Mouse (Mus musculus) midbrain, postnatal 0 days (tissue): ENCODE measurements around the gene Fryl. TPM values are rescaled to one million over a fixed set of nuclear protein-coding genes. Genes with fewer than 3 reads are reported as not detected.

ENCODE experiments used
- ATAC-seq: fragments of 200-750 bp; cut with Nextera tagmentation; 2 replicates; pipeline ENCODE4 v1.8.0; 2017; ENCODE audit warnings: moderate number of reproducible peaks, mild to moderate bottlenecking, moderate TSS enrichment, moderate library complexity; ENCODE audit not compliant: low FRiP score
- DNase-seq: peaks from one replicate; pipeline ENCODE4 v3.0.0-alpha.2; 2015; ENCODE audit warnings: low spot score
- H3K27ac ChIP-seq: fragments of 300-500 bp; sonication (generic); 2 replicates; pipeline ENCODE4 v1.5.1; 2014; ENCODE audit warnings: low read depth, mild to moderate bottlenecking, low read length, mixed read lengths
- H3K27me3 ChIP-seq: fragments of 300-500 bp; sonication (generic); 2 replicates; pipeline ENCODE4 v1.6.1; 2014; ENCODE audit warnings: low read length, control low read depth, mixed read lengths; ENCODE audit not compliant: insufficient read depth
- H3K36me3 ChIP-seq: fragments of 300-500 bp; sonication (generic); 2 replicates; pipeline ENCODE4 v1.6.1; 2014; ENCODE audit warnings: low read length, control low read depth, mixed read lengths; ENCODE audit not compliant: insufficient read depth
- H3K4me1 ChIP-seq: fragments of 300-500 bp; sonication (generic); 2 replicates; pipeline ENCODE4 v1.6.1; 2014; ENCODE audit warnings: mild to moderate bottlenecking, control low read depth, antibody characterized with exemption, low read length, mixed read lengths; ENCODE audit not compliant: insufficient read depth
- H3K4me2 ChIP-seq: fragments of 300-500 bp; sonication (generic); 2 replicates; pipeline ENCODE4 v1.6.1; 2014; ENCODE audit warnings: low read depth, mild to moderate bottlenecking, low read length, mixed read lengths; ENCODE audit not compliant: poor library complexity, severe bottlenecking
- H3K4me3 ChIP-seq: fragments of 300-500 bp; sonication (generic); 2 replicates; pipeline ENCODE4 v1.5.1; 2014; ENCODE audit warnings: low read depth, mild to moderate bottlenecking, low read length, moderate library complexity
- H3K9ac ChIP-seq: fragments of 300-500 bp; sonication (generic); replicated peaks from 2 replicates; pipeline ENCODE4 v1.6.1; 2014; ENCODE audit warnings: mild to moderate bottlenecking, low read length, moderate library complexity, mixed read lengths; ENCODE audit not compliant: poor library complexity, severe bottlenecking
- H3K9me3 ChIP-seq: fragments of 300-500 bp; sonication (generic); 2 replicates; pipeline ENCODE4 v1.6.1; 2016; ENCODE audit warnings: low read length, control low read depth
- CTCF ChIP-seq: IDR thresholded peaks from 2 replicates; pipeline ENCODE4 v1.5.1; 2016; ENCODE audit warnings: antibody characterized with exemption, mild to moderate bottlenecking
- WGBS: fragments of 180-500 bp; shearing (Covaris S2); extraction: QIAGEN DNeasy Blood & Tissue Kit; methylation state at CpG from one replicate; pipeline ENCODE4 v1.1.7; 2014; 5-methylcytosine and 5-hydroxymethylcytosine counted together
- polyA plus RNA-seq: library from polyadenylated mRNA; unstranded; fragments of >200 nt; fragmentation: Nextera tagmentation; extraction: Ambion mirVana; gene quantifications from 2 replicates; pipeline ENCODE4 v1.2.1, GENCODE M21; 2015
- total RNA-seq: library from RNA; depleted of rRNA; stranded (reverse); fragments of >200 nt; gene quantifications from 2 replicates; pipeline ENCODE4 v1.2.3, GENCODE M21; 2014

Fryl gene
- total and polyA plus RNA-seq, 2 experiments from 2014 or later = 23.8 to 52.8 TPM

GRCm38 (mm10) chr5:73279732-73280566 lies 23.5 kb upstream of the Fryl start:
- WGBS = 55% methylated on average over 4 of the region's 4 CpGs
- no peak overlapping the region for H3K9ac ChIP-seq
- H3K4me1 ChIP-seq = no peaks in the 10 kb centered on the region
- peak overlapping the region; percentile 34; the same call in 1 of the 2 replicates for H3K27ac ChIP-seq
- no peak for DNase-seq
- H3K27me3 ChIP-seq = no peaks in the 10 kb centered on the region
- H3K4me3 ChIP-seq = no peak overlapping the region
- no peaks in the 10 kb centered on the region for H3K9me3 ChIP-seq
- H3K4me2 ChIP-seq = no peak overlapping the region
- TF ChIP-seq CTCF = no peak
- H3K36me3 ChIP-seq = no peaks in the 10 kb centered on the region
- ATAC-seq = no peak

DNA sequence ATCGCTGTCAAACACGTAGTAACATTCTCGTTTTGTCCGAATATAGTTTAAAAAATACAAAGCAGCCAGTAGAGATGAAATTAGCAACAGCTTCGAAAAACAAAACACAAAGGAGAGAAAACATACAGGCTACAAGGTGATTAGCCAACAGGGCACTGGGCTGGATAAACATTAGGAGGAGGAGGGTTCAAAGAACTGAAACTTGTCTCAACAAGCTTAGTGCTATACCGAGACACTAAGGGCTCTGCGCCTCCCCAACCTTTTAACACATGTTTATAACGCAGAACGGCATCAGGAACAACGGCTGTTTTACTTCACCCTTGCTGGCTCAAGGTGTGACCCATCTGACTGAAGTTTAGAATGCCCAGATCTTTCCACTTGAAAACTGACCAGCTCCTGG lies 22.8 kb upstream of the Fryl start:
- Histone ChIP-seq H3K9me3 (no peaks in the 10 kb centered on the region), H3K36me3 (no peaks in the 10 kb centered on the region), H3K4me3 (no peak overlapping the region), H3K27me3 (no peaks in the 10 kb centered on the region), H3K9ac (no peak overlapping the region), H3K27ac (no peak overlapping the region), H3K4me2 (no peak overlapping the region), H3K4me1 (no peaks in the 10 kb centered on the region)
- 74% methylated on average over 10 of the region's 10 CpGs for WGBS
- no peak for DNase-seq
- no peak for ATAC-seq
- no peak for TF ChIP-seq CTCF

DNA sequence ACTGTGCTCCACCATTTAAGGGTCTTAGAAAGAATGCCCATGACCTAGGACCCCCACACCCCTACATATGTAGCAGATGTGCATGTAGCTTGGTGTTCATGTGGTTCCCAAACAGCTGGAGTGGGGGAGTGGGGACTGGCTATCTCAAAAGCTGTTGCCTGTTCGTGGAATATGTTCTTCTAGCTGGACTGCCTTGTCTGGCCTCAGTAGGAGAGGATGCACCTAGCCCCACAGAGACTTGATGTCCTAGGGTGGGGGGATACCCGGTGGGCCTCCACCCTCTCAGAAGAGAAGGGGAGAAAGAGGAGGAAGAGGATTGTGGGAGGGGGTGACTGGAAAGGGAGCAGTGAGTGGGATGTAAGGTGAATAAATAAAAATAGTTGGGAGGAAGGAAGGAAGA lies 18.5 kb upstream of the Fryl start:
- Histone ChIP-seq H3K4me3 (no peak overlapping the region), H3K27me3 (no peaks in the 10 kb centered on the region), H3K9ac (no peak overlapping the region), H3K4me2 (no peak overlapping the region), H3K4me1 (no peaks in the 10 kb centered on the region), H3K27ac (no peak overlapping the region), H3K36me3 (no peaks in the 10 kb centered on the region), H3K9me3 (no peaks in the 10 kb centered on the region)
- no peak for TF ChIP-seq CTCF
- ATAC-seq = no peak
- WGBS = 78% methylated on average over 2 of the region's 2 CpGs
- DNase-seq = no peak

GRCm38 (mm10) chr5:73273171-73273570 lies 16.8 kb upstream of the Fryl start:
- Histone ChIP-seq H3K9ac (no peak overlapping the region), H3K27ac (no peak overlapping the region), H3K4me3 (no peak overlapping the region), H3K36me3 (no peaks in the 10 kb centered on the region), H3K9me3 (no peaks in the 10 kb centered on the region), H3K4me2 (no peak overlapping the region), H3K4me1 (no peaks in the 10 kb centered on the region), H3K27me3 (no peaks in the 10 kb centered on the region)
- ATAC-seq (no peak), DNase-seq (no peak)
- TF ChIP-seq CTCF = no peak
- 69% methylated on average over 4 of the region's 4 CpGs for WGBS

DNA sequence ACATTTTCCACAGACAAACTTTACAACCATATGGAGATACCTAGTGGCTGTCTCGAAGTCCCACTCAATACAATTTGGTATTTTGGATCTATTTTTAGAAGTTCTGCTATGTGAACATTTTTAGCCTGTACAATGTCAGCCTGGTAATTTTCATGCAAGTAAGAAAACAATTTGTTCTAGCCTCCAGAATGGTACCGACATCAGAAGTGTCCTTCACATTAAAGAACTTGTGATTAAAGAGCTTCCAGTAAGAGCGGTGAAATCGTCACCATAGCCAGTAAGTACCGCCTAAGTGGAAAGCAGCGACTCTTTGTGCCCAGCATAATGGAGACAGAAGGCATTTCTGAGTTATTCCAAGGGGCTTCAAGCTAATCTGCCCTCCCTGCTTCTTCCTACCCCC lies 14.2 kb upstream of the Fryl start:
- DNase-seq (no peak), ATAC-seq (no peak)
- WGBS = 63% methylated on average over 6 of the region's 6 CpGs
- TF ChIP-seq CTCF = no peak
- Histone ChIP-seq H3K4me3 (no peak overlapping the region), H3K27ac (no peak overlapping the region), H3K9me3 (no peaks in the 10 kb centered on the region), H3K27me3 (no peaks in the 10 kb centered on the region), H3K9ac (no peak overlapping the region), H3K36me3 (no peaks in the 10 kb centered on the region), H3K4me1 (no peaks in the 10 kb centered on the region), H3K4me2 (no peak overlapping the region)

- WGBS = 81% methylated on average over 11 of the region's 11 CpGs
Observed at GRCm38 (mm10) chr5:73268636-73269213, 12.3 kb upstream of the Fryl start.

More at GRCm38 (mm10) chr5:73268636-73269213, 12.3 kb upstream of the Fryl start:
- no peak overlapping the region for H3K27ac ChIP-seq
- H3K4me3 ChIP-seq = no peak overlapping the region
- ATAC-seq = no peak
- no peaks in the 10 kb centered on the region for H3K4me1 ChIP-seq
- no peak overlapping the region for H3K9ac ChIP-seq
- no peaks in the 10 kb centered on the region for H3K27me3 ChIP-seq
- no peak for TF ChIP-seq CTCF
- H3K36me3 ChIP-seq = no peaks in the 10 kb centered on the region
- no peak for DNase-seq
- no peak overlapping the region for H3K4me2 ChIP-seq
- H3K9me3 ChIP-seq = no peaks in the 10 kb centered on the region
